Mouse (Mus musculus): ENCODE results near the gene Pxn. TPM values are rescaled to one million over a fixed set of nuclear protein-coding genes. Genes with fewer than 3 reads are reported as not detected.
"Not testable (repeated sequence)": the region's sequence is repeated elsewhere in the genome, so short reads cannot be mapped to it uniquely, and the experiment has no call there.

Pxn gene
- polyA plus RNA-seq, 1 experiment, result 41.6 TPM

DNA sequence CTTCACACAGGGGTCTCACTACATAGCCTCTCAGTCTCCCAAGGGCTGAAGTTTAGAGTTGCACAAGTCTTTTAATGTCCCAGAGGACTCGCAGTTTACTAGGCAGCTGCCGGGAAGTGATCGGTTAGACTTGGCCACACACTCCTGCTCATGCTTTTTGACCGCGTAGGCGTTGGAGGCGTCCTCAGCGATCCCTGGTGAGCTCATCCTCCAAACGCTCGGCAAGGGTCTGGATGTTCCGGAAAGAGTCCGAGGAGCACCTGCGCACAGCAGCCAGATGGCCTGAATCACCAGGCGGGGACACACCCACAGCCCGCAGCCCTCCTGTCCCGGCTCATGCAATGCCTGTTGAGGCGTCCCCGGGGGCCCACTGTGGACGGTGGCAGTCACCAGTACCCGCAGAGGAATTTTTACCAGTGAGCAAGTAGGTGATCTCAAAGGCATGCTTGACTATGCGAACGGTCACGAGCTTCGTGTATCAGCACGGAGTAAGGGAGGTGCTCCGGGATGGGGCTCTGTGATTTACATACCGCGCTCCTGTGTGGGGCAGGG lies 14.6 kb upstream of the Pxn start:
- TF ChIP-seq CTCF (IDR thresholded peaks at IDR 0.05; ENCODE audit: extremely low read depth, insufficient read depth, low read length) (no peak), POLR2A (IDR thresholded peaks at IDR 0.05; ENCODE audit: extremely low read depth, insufficient read depth, low read length) (no peak)
- Histone ChIP-seq H3K27ac (ENCODE audit: insufficient read depth, low read length) (no peak overlapping the region), H3K4me3 (ENCODE audit: insufficient read depth, low read length) (no peak overlapping the region), H3K4me1 (ENCODE audit: control insufficient read depth, insufficient read depth, low read length) (peaks cover 4% of the 10 kb centered on the region)

DNA sequence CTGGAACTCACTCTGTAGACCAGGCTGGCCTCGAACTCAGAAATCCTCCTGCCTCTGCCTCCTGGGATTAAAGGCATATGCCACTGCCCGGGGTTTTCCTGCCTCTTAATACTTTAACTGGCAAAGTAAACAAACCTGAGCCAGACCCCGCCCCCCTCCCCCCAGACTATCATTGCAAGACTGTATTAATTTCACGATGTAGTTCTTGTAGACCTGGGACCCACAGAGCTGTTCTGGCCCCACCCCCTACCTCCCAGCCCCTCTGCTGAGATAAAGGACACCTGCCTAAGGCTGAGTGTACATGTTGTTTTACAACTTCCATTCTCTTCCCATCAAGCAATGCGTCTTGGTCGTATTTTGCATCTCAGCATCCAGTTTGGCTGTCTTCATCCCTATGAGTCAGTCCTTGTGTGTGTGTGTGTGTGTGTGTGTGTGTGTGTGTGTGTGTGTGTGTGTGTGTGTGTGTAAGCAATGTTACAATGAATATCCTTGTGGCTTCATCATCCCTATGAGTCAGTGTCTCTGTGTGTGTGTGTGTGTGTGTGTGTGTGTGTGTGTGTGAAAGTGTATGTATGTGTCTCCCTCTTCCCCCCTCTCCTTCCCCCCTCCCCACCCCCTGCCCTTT lies 13.7 kb upstream of the Pxn start:
- H3K27ac ChIP-seq (ENCODE audit: insufficient read depth, low read length), result no peak overlapping the region
- H3K4me3 ChIP-seq (ENCODE audit: insufficient read depth, low read length), result no peak overlapping the region
- peaks cover 4% of the 10 kb centered on the region for H3K4me1 ChIP-seq (ENCODE audit: control insufficient read depth, insufficient read depth, low read length)
- TF ChIP-seq POLR2A (IDR thresholded peaks at IDR 0.05; ENCODE audit: extremely low read depth, insufficient read depth, low read length) (no peak), CTCF (IDR thresholded peaks at IDR 0.05; ENCODE audit: extremely low read depth, insufficient read depth, low read length) (no peak)

DNA sequence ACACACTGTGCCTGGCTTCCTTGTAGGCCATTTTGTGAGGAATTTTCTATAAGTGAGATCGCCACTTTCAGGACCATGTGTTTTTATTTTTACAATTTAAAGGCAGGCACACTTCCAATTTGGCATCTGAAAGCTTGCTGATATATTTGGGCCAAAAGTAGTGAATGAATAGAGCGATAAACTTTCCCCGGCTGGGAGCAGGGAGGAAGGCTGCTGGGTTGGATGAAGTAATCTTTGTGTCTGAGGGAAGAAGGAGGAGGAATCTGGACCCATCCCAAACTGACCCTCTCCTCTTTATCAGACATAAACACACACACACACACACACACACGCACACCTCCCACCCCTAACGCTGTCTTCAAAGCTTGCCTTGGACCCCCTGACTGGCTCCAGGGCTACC lies 13.0 kb upstream of the Pxn start:
- Histone ChIP-seq H3K27ac (ENCODE audit: insufficient read depth, low read length) (no peak overlapping the region), H3K4me3 (ENCODE audit: insufficient read depth, low read length) (no peak overlapping the region), H3K4me1 (ENCODE audit: control insufficient read depth, insufficient read depth, low read length) (peaks cover 4% of the 10 kb centered on the region)
- TF ChIP-seq CTCF (IDR thresholded peaks at IDR 0.05; ENCODE audit: extremely low read depth, insufficient read depth, low read length) (no peak), POLR2A (IDR thresholded peaks at IDR 0.05; ENCODE audit: extremely low read depth, insufficient read depth, low read length) (no peak)

DNA sequence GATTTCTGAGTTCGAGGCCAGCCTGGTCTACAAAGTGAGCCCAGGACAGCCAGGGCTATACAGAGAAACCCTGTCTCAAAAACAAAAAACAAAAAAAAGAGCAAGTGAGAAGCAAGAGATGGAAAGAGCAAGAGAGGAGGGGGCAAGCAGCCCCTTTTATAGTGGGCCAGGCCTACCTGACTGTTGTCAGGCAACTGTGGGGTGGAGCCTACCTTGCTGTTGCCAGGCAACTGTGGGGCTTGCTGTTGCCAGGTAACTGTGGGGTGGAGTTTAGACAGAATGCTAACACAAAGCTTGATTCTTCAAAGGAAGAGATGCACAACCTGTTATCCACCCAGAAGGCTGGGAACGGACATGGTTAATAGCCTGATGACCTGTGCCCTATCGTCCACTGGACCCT lies 10.9 kb upstream of the Pxn start:
- H3K27ac ChIP-seq (ENCODE audit: insufficient read depth, low read length); H3K4me1 ChIP-seq (ENCODE audit: control insufficient read depth, insufficient read depth, low read length); H3K4me3 ChIP-seq (ENCODE audit: insufficient read depth, low read length): not testable (repeated sequence)

DNA sequence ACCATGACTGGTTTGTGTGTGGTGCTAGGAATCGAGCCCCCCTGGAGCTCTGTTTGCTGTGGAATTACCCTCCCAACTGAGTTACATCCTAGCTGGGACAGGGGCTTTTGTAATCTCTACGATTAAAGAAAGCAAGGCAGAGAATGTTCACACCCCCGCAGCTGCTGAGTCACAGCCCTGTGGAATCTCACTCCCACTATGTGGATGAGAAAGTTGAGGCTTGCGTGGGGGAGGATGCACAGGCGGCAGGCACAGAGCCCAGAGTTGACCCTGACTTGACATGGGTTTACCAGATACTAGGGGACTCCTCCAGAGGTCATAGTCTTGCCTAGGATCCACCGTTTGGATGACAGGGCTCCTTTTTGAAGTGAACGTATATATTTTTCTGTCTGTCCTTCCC lies 9.4 kb upstream of the Pxn start:
- Histone ChIP-seq H3K27ac (ENCODE audit: insufficient read depth, low read length) (no peak overlapping the region), H3K4me3 (ENCODE audit: insufficient read depth, low read length) (no peak overlapping the region), H3K4me1 (ENCODE audit: control insufficient read depth, insufficient read depth, low read length) (peaks cover 2% of the 10 kb centered on the region)
- no peak for TF ChIP-seq CTCF (IDR thresholded peaks at IDR 0.05; ENCODE audit: extremely low read depth, insufficient read depth, low read length)
- TF ChIP-seq POLR2A (IDR thresholded peaks at IDR 0.05; ENCODE audit: extremely low read depth, insufficient read depth, low read length), result no peak

DNA sequence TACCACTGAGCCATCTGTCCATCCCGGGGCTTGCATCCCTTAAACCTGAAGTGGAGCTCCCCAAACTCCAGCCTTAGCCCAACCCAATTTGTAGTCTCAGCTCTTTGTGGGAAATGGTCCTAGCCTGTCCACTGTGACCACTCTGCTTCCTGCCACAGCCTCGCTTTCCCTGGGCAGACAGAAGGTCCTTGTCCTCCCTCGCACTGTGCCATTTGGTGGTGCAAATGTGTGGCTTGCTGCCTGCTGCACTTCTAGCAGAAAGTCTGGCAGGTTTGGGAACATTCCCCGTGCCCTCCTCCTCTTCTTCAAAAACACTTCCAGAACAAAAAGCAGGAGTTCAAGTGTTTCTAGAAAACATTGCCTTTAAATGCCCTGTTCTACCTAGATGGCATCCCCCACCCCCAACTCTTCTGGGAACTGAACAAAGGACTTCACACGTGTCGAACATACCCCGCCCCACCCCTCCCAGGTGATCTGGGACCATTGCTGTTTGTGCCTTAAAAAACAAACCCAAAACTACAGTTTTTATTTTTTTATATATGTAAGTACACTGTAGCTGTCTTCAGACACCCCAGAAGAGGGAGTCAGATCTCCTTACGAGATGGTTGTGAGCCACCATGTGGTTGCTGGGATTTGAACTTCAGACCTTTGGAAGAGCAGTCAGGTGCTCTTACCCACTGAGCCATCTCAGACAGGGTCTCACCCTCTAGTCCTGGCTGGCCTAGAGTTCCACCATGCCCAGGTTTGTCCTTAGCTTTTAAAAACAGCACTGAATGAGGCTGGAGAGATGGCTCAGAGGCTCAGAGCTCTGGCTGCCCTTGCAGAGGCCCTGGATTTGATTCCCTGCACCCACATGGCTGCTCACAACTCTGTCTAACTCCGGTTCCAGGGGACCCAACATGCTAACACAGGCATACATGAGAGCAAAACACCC lies 7.9 kb upstream of the Pxn start:
- peaks cover 2% of the 10 kb centered on the region for H3K4me1 ChIP-seq (ENCODE audit: control insufficient read depth, insufficient read depth, low read length)
- no peak overlapping the region for H3K27ac ChIP-seq (ENCODE audit: insufficient read depth, low read length)
- H3K4me3 ChIP-seq (ENCODE audit: insufficient read depth, low read length), result no peak overlapping the region
- TF ChIP-seq POLR2A (IDR thresholded peaks at IDR 0.05; ENCODE audit: extremely low read depth, insufficient read depth, low read length), result no peak
- TF ChIP-seq CTCF (IDR thresholded peaks at IDR 0.05; ENCODE audit: extremely low read depth, insufficient read depth, low read length), result no peak

DNA sequence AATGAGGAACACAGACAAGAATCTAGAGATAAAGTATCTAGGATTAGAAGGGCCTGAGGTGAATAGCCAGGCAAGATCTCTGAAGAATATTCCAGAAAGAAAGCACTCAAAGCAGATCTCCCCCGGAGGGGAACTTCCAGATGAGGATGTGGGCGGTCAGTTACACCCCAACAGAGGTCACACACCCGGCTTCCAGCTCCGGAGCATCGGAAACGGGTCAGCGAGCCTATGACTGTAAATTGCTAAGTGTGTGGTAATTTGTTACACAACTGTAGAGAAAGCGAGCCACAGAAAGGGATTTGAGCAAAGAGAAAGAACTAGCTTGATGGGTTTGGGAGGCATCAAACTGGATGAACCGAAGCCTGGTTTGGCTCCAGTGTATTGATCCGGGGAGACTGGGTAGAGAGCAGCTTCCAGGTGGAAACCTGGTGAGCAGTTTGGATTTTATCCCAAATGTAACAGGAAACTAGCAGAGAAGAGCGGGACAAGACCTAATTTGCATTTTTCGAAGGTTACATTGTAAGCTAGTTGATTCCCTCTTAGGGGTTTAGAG lies 6.0 kb upstream of the Pxn start:
- Histone ChIP-seq H3K4me3 (ENCODE audit: insufficient read depth, low read length) (no peak overlapping the region), H3K4me1 (ENCODE audit: control insufficient read depth, insufficient read depth, low read length) (peaks cover 2% of the 10 kb centered on the region), H3K27ac (ENCODE audit: insufficient read depth, low read length) (no peak overlapping the region)
- no peak for TF ChIP-seq CTCF (IDR thresholded peaks at IDR 0.05; ENCODE audit: extremely low read depth, insufficient read depth, low read length)
- TF ChIP-seq POLR2A (IDR thresholded peaks at IDR 0.05; ENCODE audit: extremely low read depth, insufficient read depth, low read length), result no peak

DNA sequence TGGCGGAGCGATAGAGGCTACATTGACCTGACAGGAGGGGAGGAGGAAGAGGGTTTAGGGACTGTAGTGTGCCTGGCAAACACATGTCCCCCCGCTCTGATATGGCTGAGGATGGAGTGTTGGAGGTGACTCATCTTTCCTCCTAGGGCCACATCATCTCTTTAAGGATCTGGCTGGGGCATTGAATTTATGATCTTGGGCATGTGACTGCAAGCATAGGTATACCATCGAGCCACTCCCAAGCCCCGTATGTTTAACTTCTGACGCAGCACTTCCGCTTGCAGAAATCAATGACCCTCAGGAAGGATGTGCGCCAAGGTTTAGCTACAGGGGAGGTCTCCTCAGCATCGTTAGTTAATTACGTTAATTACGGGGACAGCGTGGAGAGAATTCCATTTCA lies 3.4 kb upstream of the Pxn start:
- no peak for TF ChIP-seq CTCF (IDR thresholded peaks at IDR 0.05; ENCODE audit: extremely low read depth, insufficient read depth, low read length)
- no peak for TF ChIP-seq POLR2A (IDR thresholded peaks at IDR 0.05; ENCODE audit: extremely low read depth, insufficient read depth, low read length)
- Histone ChIP-seq H3K27ac (ENCODE audit: insufficient read depth, low read length) (no peak overlapping the region), H3K4me1 (ENCODE audit: control insufficient read depth, insufficient read depth, low read length) (no peaks in the 10 kb centered on the region), H3K4me3 (ENCODE audit: insufficient read depth, low read length) (no peak overlapping the region)

DNA sequence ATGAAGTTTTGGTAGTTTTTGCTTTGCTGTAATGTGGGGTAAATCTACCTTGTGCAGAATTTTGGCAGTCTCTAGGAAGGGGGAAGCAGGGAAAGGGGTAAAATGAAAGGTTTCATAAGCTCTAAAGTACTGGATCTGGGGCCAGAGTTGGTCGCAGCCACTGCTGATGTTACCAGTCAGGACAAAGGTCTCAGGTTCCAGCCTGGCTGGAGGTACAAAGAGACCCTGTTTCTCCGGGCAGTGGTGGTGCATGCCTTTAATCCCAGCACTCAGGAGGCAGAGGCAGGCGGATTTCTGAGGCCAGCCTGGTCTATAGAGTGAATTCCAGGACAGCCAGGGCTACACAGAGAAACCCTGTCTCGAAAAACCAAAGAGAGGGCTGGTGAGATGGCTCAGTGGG lies 859 bp upstream of the Pxn start:
- not testable (repeated sequence) for H3K27ac ChIP-seq (ENCODE audit: insufficient read depth, low read length); H3K4me1 ChIP-seq (ENCODE audit: control insufficient read depth, insufficient read depth, low read length); H3K4me3 ChIP-seq (ENCODE audit: insufficient read depth, low read length)

Measured in cortical plate, adult 2 months (tissue).